Mouse (Mus musculus): ENCODE results near the gene Fam57a. TPM values are rescaled to one million over a fixed set of nuclear protein-coding genes. Genes with fewer than 3 reads are reported as not detected.
A peak's percentile ranks its signal among the peaks of the same experiment; 100 is the strongest.

Gene Fam57a
- polyA plus RNA-seq, 1 experiment from 2014 or later = 117 TPM

DNA sequence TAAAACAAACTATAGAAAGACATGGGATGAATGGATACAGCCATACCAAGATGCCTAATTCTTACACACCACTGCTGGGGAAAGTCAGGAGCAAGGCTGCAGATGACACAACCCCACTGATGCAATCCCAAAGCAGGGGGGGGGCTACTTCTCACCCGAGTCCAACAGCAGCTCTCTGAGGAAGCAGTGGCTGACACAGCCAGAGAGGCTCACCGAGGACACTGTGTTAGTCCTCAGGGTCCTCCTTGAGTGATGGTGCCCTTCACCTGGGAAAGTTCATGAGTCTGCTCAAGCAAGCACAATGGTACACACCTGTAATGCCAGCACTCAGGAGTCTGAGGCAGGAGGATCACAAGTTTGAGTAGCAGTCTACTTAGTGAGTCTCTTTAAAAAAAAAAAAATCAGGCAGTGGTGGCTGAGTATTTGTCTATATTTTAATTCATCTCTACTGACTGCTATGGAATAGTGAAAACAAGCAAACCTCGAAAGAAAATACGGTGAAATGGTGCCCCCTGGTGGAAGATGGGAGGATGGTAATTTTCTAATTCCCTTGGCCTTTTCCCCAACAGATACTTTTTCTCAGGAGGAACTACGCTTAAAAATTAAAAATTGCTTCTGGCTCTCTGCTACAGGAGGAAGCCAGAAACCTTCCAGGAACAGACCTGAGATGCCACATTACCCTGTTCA lies 12.2 kb upstream of the Fam57a start:
- peaks cover 20% of the 10 kb centered on the region for H3K36me3 ChIP-seq (ENCODE audit: control insufficient read depth, insufficient read depth, low read length)
- WGBS = 23% methylated on average over 5 of the region's 5 CpGs
- DNase-seq (ENCODE audit: low spot score) (peak; percentile 91), ATAC-seq (replicated peaks; ENCODE audit: low FRiP score, low TSS enrichment, low read depth) (no peak)
- no peak overlapping the region for H3K4me3 ChIP-seq (ENCODE audit: low read depth, low read length)
- no peaks in the 10 kb centered on the region for H3K9me3 ChIP-seq (ENCODE audit: control insufficient read depth, low read length)
- no peak overlapping the region for H3K27ac ChIP-seq (ENCODE audit: low read depth)
- H3K4me1 ChIP-seq (replicated peaks; ENCODE audit: control insufficient read depth, insufficient read depth, low read length) = no peaks in the 10 kb centered on the region
- no peak overlapping the region for H3K9ac ChIP-seq (ENCODE audit: low read length)
- no peaks in the 10 kb centered on the region for H3K27me3 ChIP-seq (replicated peaks; ENCODE audit: control insufficient read depth, insufficient read depth, low read length)
- no peak overlapping the region for H3K4me2 ChIP-seq (ENCODE audit: low read length)

DNA sequence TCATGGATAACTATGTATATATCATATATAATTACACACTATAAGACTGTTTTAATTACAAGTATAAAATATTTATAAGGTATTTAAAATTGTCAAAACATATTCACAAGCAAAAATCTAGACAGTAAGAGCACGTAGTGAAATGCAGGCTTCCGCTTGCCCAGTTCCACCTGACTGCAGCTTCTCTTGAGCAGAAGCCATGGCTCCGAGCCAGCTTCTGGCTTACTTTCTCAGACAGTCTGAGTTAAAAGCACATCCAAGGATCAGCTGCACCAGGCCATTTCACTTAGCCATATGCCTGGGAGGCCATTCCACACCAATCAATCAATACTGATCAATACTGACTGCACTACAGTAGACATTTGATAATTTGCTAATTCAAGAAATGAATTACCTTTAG lies 10.5 kb upstream of the Fam57a start:
- Histone ChIP-seq H3K9me3 (ENCODE audit: control insufficient read depth, low read length) (no peaks in the 10 kb centered on the region), H3K4me1 (replicated peaks; ENCODE audit: control insufficient read depth, insufficient read depth, low read length) (no peaks in the 10 kb centered on the region), H3K27me3 (replicated peaks; ENCODE audit: control insufficient read depth, insufficient read depth, low read length) (no peaks in the 10 kb centered on the region), H3K4me2 (ENCODE audit: low read length) (no peak overlapping the region), H3K9ac (ENCODE audit: low read length) (no peak overlapping the region), H3K27ac (ENCODE audit: low read depth) (no peak overlapping the region), H3K36me3 (ENCODE audit: control insufficient read depth, insufficient read depth, low read length) (peaks cover 29% of the 10 kb centered on the region), H3K4me3 (ENCODE audit: low read depth, low read length) (no peak overlapping the region)
- no peak for DNase-seq (ENCODE audit: low spot score)
- whole genome bisulfite sequencing = 75% methylated on average over 3 of the region's 3 CpGs
- no peak for ATAC-seq (replicated peaks; ENCODE audit: low FRiP score, low TSS enrichment, low read depth)

GRCm38 (mm10) chr11:76170207-76170606 lies 9.3 kb upstream of the Fam57a start:
- H3K36me3 ChIP-seq (ENCODE audit: control insufficient read depth, insufficient read depth, low read length) = peaks cover 22% of the 10 kb centered on the region
- H3K4me1 ChIP-seq (replicated peaks; ENCODE audit: control insufficient read depth, insufficient read depth, low read length) = no peaks in the 10 kb centered on the region
- no peaks in the 10 kb centered on the region for H3K27me3 ChIP-seq (replicated peaks; ENCODE audit: control insufficient read depth, insufficient read depth, low read length)
- H3K4me3 ChIP-seq (ENCODE audit: low read depth, low read length) = no peak overlapping the region
- H3K9ac ChIP-seq (ENCODE audit: low read length) = no peak overlapping the region
- DNase-seq (ENCODE audit: low spot score) = no peak
- ATAC-seq (replicated peaks; ENCODE audit: low FRiP score, low TSS enrichment, low read depth) = no peak
- WGBS = 61% methylated on average over 5 of the region's 5 CpGs
- no peak overlapping the region for H3K27ac ChIP-seq (ENCODE audit: low read depth)
- no peak overlapping the region for H3K4me2 ChIP-seq (ENCODE audit: low read length)
- H3K9me3 ChIP-seq (ENCODE audit: control insufficient read depth, low read length) = no peaks in the 10 kb centered on the region

GRCm38 (mm10) chr11:76178726-76179494 lies 561 bp upstream of the Fam57a start:
- H3K4me2 ChIP-seq (ENCODE audit: low read length) = peak overlapping the region; percentile 94
- H3K27ac ChIP-seq (ENCODE audit: low read depth) = no peak overlapping the region
- 2% methylated on average over 28 of the region's 28 CpGs for WGBS
- ATAC-seq (replicated peaks; ENCODE audit: low FRiP score, low TSS enrichment, low read depth) = peak; percentile 50
- peaks cover 10% of the 10 kb centered on the region for H3K36me3 ChIP-seq (ENCODE audit: control insufficient read depth, insufficient read depth, low read length)
- peak overlapping the region; percentile 65 for H3K9ac ChIP-seq (ENCODE audit: low read length)
- H3K27me3 ChIP-seq (replicated peaks; ENCODE audit: control insufficient read depth, insufficient read depth, low read length) = no peaks in the 10 kb centered on the region
- no peaks in the 10 kb centered on the region for H3K9me3 ChIP-seq (ENCODE audit: control insufficient read depth, low read length)
- peak overlapping the region; percentile 72 for H3K4me3 ChIP-seq (ENCODE audit: low read depth, low read length)
- peaks cover 10% of the 10 kb centered on the region for H3K4me1 ChIP-seq (replicated peaks; ENCODE audit: control insufficient read depth, insufficient read depth, low read length)
- DNase-seq (ENCODE audit: low spot score) = peak; percentile 69

DNA sequence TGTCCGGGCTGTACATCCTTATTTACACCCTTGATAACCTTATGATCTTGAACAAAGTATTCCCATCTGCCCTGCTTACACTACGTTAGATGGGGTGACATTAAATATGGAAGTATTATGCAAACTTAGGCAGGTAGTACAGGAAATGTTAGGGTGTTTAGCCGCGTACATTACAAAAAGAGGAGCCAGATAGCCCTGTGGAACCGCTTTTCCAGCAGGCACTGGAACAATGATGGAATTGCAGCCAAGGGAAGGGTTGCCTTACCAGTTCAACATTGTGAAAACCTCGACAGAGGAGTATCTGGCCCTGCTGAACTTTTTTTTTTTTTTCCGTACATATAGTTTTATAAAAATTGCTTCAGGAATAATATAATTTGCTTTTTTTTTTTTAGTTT lies 672 bp downstream of the Fam57a start:
- H3K4me1 ChIP-seq (replicated peaks; ENCODE audit: control insufficient read depth, insufficient read depth, low read length) = peaks cover 10% of the 10 kb centered on the region
- 0 out of 2 replicates have a peak, but pooled peaks cover 8% of the 10 kb centered on the region for H3K36me3 ChIP-seq (ENCODE audit: control insufficient read depth, insufficient read depth, low read length)
- peak overlapping the region; percentile 65 for H3K9ac ChIP-seq (ENCODE audit: low read length)
- no peaks in the 10 kb centered on the region for H3K27me3 ChIP-seq (replicated peaks; ENCODE audit: control insufficient read depth, insufficient read depth, low read length)
- DNase-seq (ENCODE audit: low spot score) (no peak), ATAC-seq (replicated peaks; ENCODE audit: low FRiP score, low TSS enrichment, low read depth) (no peak)
- H3K4me3 ChIP-seq (ENCODE audit: low read depth, low read length) = peak overlapping the region; percentile 72
- WGBS = 18% methylated on average over 7 of the region's 7 CpGs
- no peak overlapping the region for H3K27ac ChIP-seq (ENCODE audit: low read depth)
- H3K4me2 ChIP-seq (ENCODE audit: low read length) = peak overlapping the region; percentile 94
- H3K9me3 ChIP-seq (ENCODE audit: control insufficient read depth, low read length) = no peaks in the 10 kb centered on the region

- Histone ChIP-seq H3K4me1 (replicated peaks; ENCODE audit: control insufficient read depth, insufficient read depth, low read length) (peaks cover 4% of the 10 kb centered on the region; the same call in 1 of the 2 replicates), H3K36me3 (ENCODE audit: control insufficient read depth, insufficient read depth, low read length) (no peaks in the 10 kb centered on the region), H3K4me3 (ENCODE audit: low read depth, low read length) (no peak overlapping the region), H3K9ac (ENCODE audit: low read length) (no peak overlapping the region), H3K9me3 (ENCODE audit: control insufficient read depth, low read length) (no peaks in the 10 kb centered on the region), H3K27me3 (replicated peaks; ENCODE audit: control insufficient read depth, insufficient read depth, low read length) (no peaks in the 10 kb centered on the region), H3K27ac (ENCODE audit: low read depth) (no peak overlapping the region), H3K4me2 (ENCODE audit: low read length) (no peak overlapping the region)
- ATAC-seq (replicated peaks; ENCODE audit: low FRiP score, low TSS enrichment, low read depth) (no peak), DNase-seq (ENCODE audit: low spot score) (no peak)
- WGBS = 82% methylated on average over 4 of the region's 4 CpGs
These were observed 4.3 kb downstream of the Fam57a start for GRCm38 (mm10) chr11:76183745-76184144.

- Histone ChIP-seq H3K9ac (ENCODE audit: low read length) (no peak overlapping the region), H3K4me1 (replicated peaks; ENCODE audit: control insufficient read depth, insufficient read depth, low read length) (no peaks in the 10 kb centered on the region), H3K27ac (ENCODE audit: low read depth) (no peak overlapping the region), H3K27me3 (replicated peaks; ENCODE audit: control insufficient read depth, insufficient read depth, low read length) (no peaks in the 10 kb centered on the region), H3K4me3 (ENCODE audit: low read depth, low read length) (no peak overlapping the region), H3K9me3 (ENCODE audit: control insufficient read depth, low read length) (no peaks in the 10 kb centered on the region), H3K36me3 (ENCODE audit: control insufficient read depth, insufficient read depth, low read length) (no peaks in the 10 kb centered on the region), H3K4me2 (ENCODE audit: low read length) (no peak overlapping the region)
- no peak for ATAC-seq (replicated peaks; ENCODE audit: low FRiP score, low TSS enrichment, low read depth)
- whole genome bisulfite sequencing = 86% methylated on average over 6 of the region's 6 CpGs
- DNase-seq (ENCODE audit: low spot score) = no peak
These were observed 7.4 kb downstream of the Fam57a start for GRCm38 (mm10) chr11:76186908-76187307.

DNA sequence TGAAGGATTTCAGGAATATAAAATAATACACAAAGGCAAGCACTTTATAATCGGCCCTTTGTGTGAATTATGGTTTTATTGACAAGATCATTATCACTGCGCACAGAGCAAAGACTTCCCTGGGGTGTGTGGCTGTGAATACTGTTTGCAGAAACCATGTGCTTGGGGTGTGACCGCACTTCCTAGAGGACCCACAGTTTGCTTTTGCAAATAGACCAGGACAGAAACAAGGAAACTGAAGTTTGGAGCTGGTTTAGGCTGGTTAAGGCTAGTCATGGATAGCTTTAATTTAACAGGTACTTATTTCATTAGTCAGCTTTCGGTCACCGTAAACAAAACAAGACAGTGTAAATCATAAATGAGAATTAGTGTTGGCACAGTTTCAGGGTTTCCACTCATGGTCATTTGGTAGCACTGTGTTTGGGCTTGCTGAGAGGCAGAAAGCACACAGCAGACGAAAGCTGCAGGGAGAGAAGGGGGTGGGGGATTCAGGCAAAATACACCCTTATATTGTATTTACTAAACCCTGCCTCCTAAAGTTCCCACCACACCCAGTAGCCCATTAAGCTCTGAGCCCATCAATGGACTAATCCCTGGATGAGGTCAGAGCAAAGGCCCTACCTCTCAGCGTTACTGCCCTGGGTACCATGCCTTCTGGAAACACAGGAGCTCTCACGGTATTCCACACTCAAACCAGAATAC lies 17.0 kb downstream of the Fam57a start:
- ATAC-seq (replicated peaks; ENCODE audit: low FRiP score, low TSS enrichment, low read depth) (peak; percentile 84), DNase-seq (ENCODE audit: low spot score) (peak; percentile 55)
- H3K4me3 ChIP-seq (ENCODE audit: low read depth, low read length) = no peak overlapping the region
- no peaks in the 10 kb centered on the region for H3K36me3 ChIP-seq (ENCODE audit: control insufficient read depth, insufficient read depth, low read length)
- H3K9ac ChIP-seq (ENCODE audit: low read length) = peak overlapping the region; percentile 15
- H3K9me3 ChIP-seq (ENCODE audit: control insufficient read depth, low read length) = no peaks in the 10 kb centered on the region
- peak overlapping the region; percentile 83 for H3K27ac ChIP-seq (ENCODE audit: low read depth)
- WGBS = 53% methylated on average over 8 of the region's 8 CpGs
- 0 out of 2 replicates have a peak, but pooled peaks cover 7% of the 10 kb centered on the region for H3K4me1 ChIP-seq (replicated peaks; ENCODE audit: control insufficient read depth, insufficient read depth, low read length)
- H3K4me2 ChIP-seq (ENCODE audit: low read length) = peak overlapping the region; percentile 2; the same call in 1 of the 2 replicates
- H3K27me3 ChIP-seq (replicated peaks; ENCODE audit: control insufficient read depth, insufficient read depth, low read length) = no peaks in the 10 kb centered on the region

Data from intestine, embryonic 14.5 days (tissue).